Mouse (Mus musculus) stomach, postnatal 0 days (tissue): ENCODE measurements at regions not wholly inside any gene's neighbourhood (a gene's known extent, or its start where the extent isn't known, plus 50 kb on each side); places are given as distances from the start of the nearest gene placed in this dataset.
A peak's percentile ranks its signal among the peaks of the same experiment; 100 is the strongest.

ENCODE experiments used
- ATAC-seq: fragments of 200-750 bp; cut with Nextera tagmentation; 2 replicates; pipeline ENCODE4 v1.8.0; 2017; ENCODE audit not compliant: low FRiP score, low TSS enrichment
- DNase-seq: peaks from one replicate; pipeline ENCODE4 v3.0.0-alpha.2; 2016; ENCODE audit warnings: low spot score
- H3K27ac ChIP-seq: fragments of 300-500 bp; sonication (generic); replicated peaks from 2 replicates; pipeline ENCODE4 v1.5.1; 2014; ENCODE audit warnings: mild to moderate bottlenecking, control low read depth
- H3K27me3 ChIP-seq: fragments of 300-500 bp; sonication (generic); 2 replicates; pipeline ENCODE4 v1.6.1; 2014; ENCODE audit warnings: low read length; ENCODE audit not compliant: control insufficient read depth, insufficient read depth
- H3K36me3 ChIP-seq: fragments of 300-500 bp; sonication (generic); 2 replicates; pipeline ENCODE4 v1.6.1; 2014; ENCODE audit warnings: low read length, mixed read lengths; ENCODE audit not compliant: control insufficient read depth, insufficient read depth
- H3K4me1 ChIP-seq: fragments of 300-500 bp; sonication (generic); replicated peaks from 2 replicates; pipeline ENCODE4 v1.6.1; 2014; ENCODE audit warnings: antibody characterized with exemption; ENCODE audit not compliant: control insufficient read depth, insufficient read depth
- H3K4me2 ChIP-seq: fragments of 300-500 bp; sonication (generic); replicated peaks from 2 replicates; pipeline ENCODE4 v1.6.1; 2014; ENCODE audit warnings: low read depth, mild to moderate bottlenecking, control low read depth, moderate library complexity
- H3K4me3 ChIP-seq: fragments of 300-500 bp; sonication (generic); 2 replicates; pipeline ENCODE4 v1.5.1; 2014; ENCODE audit warnings: low read depth, low read length, control low read depth
- H3K9ac ChIP-seq: fragments of 300-500 bp; sonication (generic); 2 replicates; pipeline ENCODE4 v1.6.1; 2014; ENCODE audit warnings: mild to moderate bottlenecking, low read length, control low read depth, mixed read lengths
- H3K9me3 ChIP-seq: fragments of 300-500 bp; sonication (generic); 2 replicates; pipeline ENCODE4 v1.6.1; 2016; ENCODE audit warnings: low read length; ENCODE audit not compliant: control insufficient read depth
- CTCF ChIP-seq: IDR thresholded peaks from 2 replicates; pipeline ENCODE4 v1.5.1; 2016; ENCODE audit warnings: antibody characterized with exemption, low read depth, mild to moderate bottlenecking, moderate library complexity
- EP300 ChIP-seq: optimal IDR thresholded peaks from 2 replicates; pipeline ENCODE3; 2016; ENCODE audit warnings: antibody characterized with exemption
- WGBS: fragments of 180-500 bp; shearing (Covaris S2); extraction: QIAGEN DNeasy Blood & Tissue Kit; methylation state at CpG from one replicate; pipeline ENCODE4 v1.1.7; 2014; 5-methylcytosine and 5-hydroxymethylcytosine counted together

DNA sequence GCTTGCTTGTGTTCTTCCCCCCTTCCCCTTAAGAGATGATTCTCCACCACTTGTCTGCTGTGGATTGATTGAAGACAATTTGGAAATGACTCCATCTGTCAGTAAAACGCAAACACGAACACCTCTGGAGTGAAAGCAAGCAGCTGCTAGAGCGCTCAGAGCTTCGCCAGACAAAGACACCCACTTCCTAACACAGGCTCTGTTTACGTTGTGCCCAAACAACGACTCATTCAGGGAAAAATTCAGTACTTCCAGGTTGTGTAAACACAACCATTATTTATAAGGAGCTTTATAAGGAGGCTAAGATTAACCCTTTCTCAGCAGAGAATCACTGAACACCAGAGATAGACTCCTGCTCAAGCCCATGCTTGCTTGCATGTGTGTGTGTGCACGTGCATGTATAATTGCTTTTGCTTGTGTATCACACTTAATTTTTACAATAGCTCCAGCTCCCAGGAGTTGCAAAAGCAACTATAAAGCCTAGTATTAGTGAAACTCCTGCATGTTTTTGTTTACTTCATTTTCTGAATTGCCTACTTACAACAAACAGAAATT is 209.5 kb downstream of the Btg1 start:
- no peak overlapping the region for H3K9ac ChIP-seq
- H3K4me3 ChIP-seq = no peak overlapping the region
- H3K36me3 ChIP-seq = no peaks in the 10 kb centered on the region
- H3K9me3 ChIP-seq = no peaks in the 10 kb centered on the region
- H3K27me3 ChIP-seq = no peaks in the 10 kb centered on the region
- TF ChIP-seq EP300 (no peak), CTCF (no peak)
- no peak overlapping the region for H3K27ac ChIP-seq
- no peaks in the 10 kb centered on the region for H3K4me1 ChIP-seq
- 10% methylated on average over 7 of the region's 7 CpGs for WGBS
- ATAC-seq = no peak
- no peak for DNase-seq
- peak overlapping the region; percentile 1; the same call in 1 of the 2 replicates for H3K4me2 ChIP-seq

- Histone ChIP-seq H3K27me3 (no peaks in the 10 kb centered on the region), H3K4me1 (no peaks in the 10 kb centered on the region), H3K4me2 (no peak overlapping the region), H3K9ac (no peak overlapping the region), H3K4me3 (no peak overlapping the region), H3K36me3 (no peaks in the 10 kb centered on the region), H3K27ac (no peak overlapping the region), H3K9me3 (no peaks in the 10 kb centered on the region)
- TF ChIP-seq EP300 (no peak), CTCF (no peak)
- WGBS = 82% methylated on average over 5 of the region's 5 CpGs
- ATAC-seq (no peak), DNase-seq (no peak)
Measured at GRCm38 (mm10) chr10:96827971-96828370, 211.2 kb downstream of the Btg1 start.

- Histone ChIP-seq H3K4me3 (no peak overlapping the region), H3K9me3 (no peaks in the 10 kb centered on the region), H3K27ac (no peak overlapping the region), H3K4me1 (no peaks in the 10 kb centered on the region), H3K36me3 (no peaks in the 10 kb centered on the region), H3K4me2 (no peak overlapping the region), H3K27me3 (no peaks in the 10 kb centered on the region), H3K9ac (no peak overlapping the region)
- ATAC-seq (no peak), DNase-seq (no peak)
- TF ChIP-seq CTCF (no peak), EP300 (no peak)
- WGBS = 79% methylated on average over 7 of the region's 7 CpGs
Measured at GRCm38 (mm10) chr10:96828581-96829246, 211.9 kb downstream of the Btg1 start.

GRCm38 (mm10) chr10:96831071-96831470 is 214.3 kb downstream of the Btg1 start:
- no peaks in the 10 kb centered on the region for H3K4me1 ChIP-seq
- no peaks in the 10 kb centered on the region for H3K27me3 ChIP-seq
- no peak overlapping the region for H3K4me3 ChIP-seq
- no peaks in the 10 kb centered on the region for H3K36me3 ChIP-seq
- TF ChIP-seq EP300 (no peak), CTCF (no peak)
- 88% methylated on average over 12 of the region's 12 CpGs for WGBS
- DNase-seq (no peak), ATAC-seq (no peak)
- no peak overlapping the region for H3K4me2 ChIP-seq
- H3K27ac ChIP-seq = no peak overlapping the region
- no peak overlapping the region for H3K9ac ChIP-seq
- H3K9me3 ChIP-seq = no peaks in the 10 kb centered on the region

DNA sequence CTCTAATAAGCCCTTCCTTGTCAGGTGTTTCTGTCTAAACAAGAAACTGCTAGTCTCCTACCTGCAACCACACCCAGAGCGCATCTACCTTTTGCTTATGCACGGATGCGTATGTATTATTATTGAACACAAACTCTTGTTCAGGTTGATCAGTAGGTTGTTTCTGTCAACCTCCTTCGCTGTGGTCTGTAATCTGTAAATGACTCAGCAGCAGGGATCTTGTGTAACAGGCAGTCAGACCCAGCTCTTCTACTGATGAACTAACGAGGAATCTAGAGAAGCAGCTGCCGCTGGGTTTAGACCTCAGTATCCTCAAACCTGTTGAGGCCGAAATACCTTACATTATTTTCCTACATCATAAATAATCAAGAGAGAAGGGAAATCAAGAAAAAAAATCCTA is 220.4 kb downstream of the Btg1 start:
- 82% methylated on average over 7 of the region's 7 CpGs for WGBS
- H3K9me3 ChIP-seq = no peaks in the 10 kb centered on the region
- DNase-seq (no peak), ATAC-seq (no peak)
- H3K4me3 ChIP-seq = no peak overlapping the region
- H3K9ac ChIP-seq = no peak overlapping the region; the same call in 1 of the 2 replicates
- no peaks in the 10 kb centered on the region for H3K4me1 ChIP-seq
- no peak overlapping the region for H3K27ac ChIP-seq
- no peaks in the 10 kb centered on the region for H3K27me3 ChIP-seq
- H3K4me2 ChIP-seq = no peak overlapping the region
- no peaks in the 10 kb centered on the region for H3K36me3 ChIP-seq
- TF ChIP-seq EP300 (no peak), CTCF (no peak)

- WGBS = 63% methylated on average over 2 of the region's 2 CpGs
- Histone ChIP-seq H3K4me2 (no peak overlapping the region), H3K36me3 (no peaks in the 10 kb centered on the region), H3K27ac (no peak overlapping the region), H3K27me3 (no peaks in the 10 kb centered on the region), H3K9ac (no peak overlapping the region), H3K9me3 (no peaks in the 10 kb centered on the region), H3K4me3 (no peak overlapping the region), H3K4me1 (no peaks in the 10 kb centered on the region)
- no peak for ATAC-seq
- TF ChIP-seq EP300 = no peak
- no peak for DNase-seq
Measured at GRCm38 (mm10) chr10:96841128-96841527, 224.3 kb downstream of the Btg1 start.
